Mouse (Mus musculus) mouse embryonic stem cell (cell line): ENCODE data around the gene Zbtb42.

Experiments used
- in situ Hi-C, 2 experiments: fragments of 300-500 bp; cut with MboI; formaldehyde crosslinking; loops; 1 replicate in 1 of 2; 3 replicates in 1 of 2; pipeline ENCODE4 v1.14.3; 2019 to 2020; ENCODE audit warnings: low sequenced_read_pairs in 2 of 2, low pct_unique_long_range_greater_than_20kb in 1 of 2, mixed read lengths in 1 of 2; ENCODE audit not compliant: unreplicated experiment in 1 of 2

Zbtb42 gene

GRCm38 (mm10) chr12:112675245-112676035 is 3.2 kb upstream of the Zbtb42 start:
- in situ Hi-C loops, result no loop called here

GRCm38 (mm10) chr12:112677076-112677475 is 1.6 kb upstream of the Zbtb42 start:
- in situ Hi-C loops, result no loop called here

DNA sequence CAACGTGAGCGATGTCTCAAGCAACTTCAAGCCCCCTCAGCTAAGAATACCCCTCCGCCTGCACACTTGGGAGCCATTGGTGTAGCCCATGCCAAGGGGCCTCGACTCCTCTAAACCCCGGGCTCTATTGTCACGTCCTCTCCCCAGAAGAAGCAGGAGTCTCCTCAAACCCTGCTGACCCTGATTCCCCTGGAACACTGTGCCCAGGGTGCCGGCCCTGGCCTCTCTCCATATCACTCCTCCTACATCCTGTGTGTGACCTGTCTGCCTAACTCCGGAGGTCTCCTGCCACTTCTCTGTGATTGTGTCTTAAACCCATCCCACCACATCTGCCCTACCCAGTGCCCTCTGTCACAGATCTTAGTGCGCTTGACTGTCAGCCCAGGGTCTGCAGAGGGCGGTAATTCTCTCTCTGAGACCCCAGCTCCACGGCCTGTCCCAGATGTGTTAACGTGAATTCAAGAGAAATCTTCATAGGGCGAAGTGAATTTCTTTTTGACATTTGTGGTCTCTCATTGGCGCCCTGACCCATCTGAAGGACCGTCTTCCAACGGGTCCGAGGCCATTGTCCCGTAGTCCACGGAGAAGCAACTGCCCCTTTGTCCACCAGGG is 579 bp upstream of the Zbtb42 start:
- in situ Hi-C loops, result no loop called here

DNA sequence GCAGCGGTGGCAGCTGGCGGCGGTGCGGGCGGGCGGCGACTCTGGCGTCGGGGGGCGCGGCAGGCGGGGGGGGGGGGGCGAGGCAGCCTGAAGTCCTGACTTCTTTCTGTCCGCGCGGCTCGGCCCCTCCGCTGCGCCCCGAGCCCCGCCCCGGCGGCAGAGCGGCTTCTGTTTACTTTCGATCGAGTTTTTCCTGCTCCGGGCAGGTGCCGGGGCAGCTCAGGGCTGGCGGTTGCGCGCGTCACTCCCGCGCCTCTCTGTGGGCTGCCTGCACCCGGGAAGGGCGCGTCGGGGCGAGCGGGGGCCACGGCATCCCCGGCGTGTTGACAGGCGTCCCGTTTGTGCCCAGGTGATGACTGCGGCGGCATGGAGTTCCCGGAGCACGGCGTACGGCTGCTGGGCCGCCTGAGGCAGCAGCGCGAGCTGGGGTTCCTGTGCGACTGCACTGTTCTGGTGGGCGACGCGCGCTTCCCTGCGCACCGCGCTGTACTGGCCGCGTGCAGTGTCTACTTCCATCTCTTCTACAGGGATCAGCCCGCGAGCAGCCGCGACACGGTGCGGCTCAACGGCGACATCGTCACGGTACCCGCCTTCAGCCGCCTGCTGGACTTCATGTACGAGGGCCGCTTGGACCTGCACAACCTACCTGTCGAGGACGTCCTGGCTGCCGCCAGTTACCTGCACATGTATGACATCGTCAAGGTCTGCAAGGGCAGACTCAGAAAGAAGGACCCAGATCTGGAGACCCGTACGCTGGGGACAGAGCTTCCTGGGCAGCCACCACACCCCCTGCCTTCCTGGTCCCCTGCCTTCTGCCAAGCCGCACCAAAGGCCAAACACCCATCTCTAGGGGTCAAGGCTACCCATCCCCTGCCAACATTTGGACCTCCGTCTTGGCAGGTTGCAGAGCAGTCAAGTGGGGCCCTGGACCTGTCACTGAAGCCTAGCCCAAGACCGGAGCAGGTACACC is 684 bp downstream of the Zbtb42 start:
- in situ Hi-C loops, result no loop called here

- in situ Hi-C loops, result no loop called here
Measured at GRCm38 (mm10) chr12:112683351-112683750, 4.7 kb downstream of the Zbtb42 start.

DNA sequence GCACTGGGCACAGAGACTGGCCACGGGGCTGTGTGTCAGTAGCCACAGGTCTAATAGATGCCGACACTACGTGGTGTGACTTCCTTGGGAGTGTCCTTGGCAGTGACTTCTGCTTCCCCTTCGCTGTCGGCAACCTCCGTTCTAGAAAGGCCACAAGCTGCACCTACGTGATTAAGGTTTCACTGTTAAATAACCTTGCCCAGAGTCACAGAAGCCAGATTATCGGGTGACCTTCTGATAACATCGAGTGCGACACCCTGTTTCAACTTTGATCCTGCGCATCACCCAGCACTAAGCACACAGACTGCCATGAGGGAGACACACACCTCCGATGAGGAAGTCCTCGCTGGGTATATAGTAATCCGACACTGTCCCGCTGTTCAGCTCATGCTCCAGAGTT is 9.8 kb downstream of the Zbtb42 start:
- in situ Hi-C loops, result no loop called here

- in situ Hi-C loops, result no loop called here
Measured at GRCm38 (mm10) chr12:112693185-112694126, 14.8 kb downstream of the Zbtb42 start.

DNA sequence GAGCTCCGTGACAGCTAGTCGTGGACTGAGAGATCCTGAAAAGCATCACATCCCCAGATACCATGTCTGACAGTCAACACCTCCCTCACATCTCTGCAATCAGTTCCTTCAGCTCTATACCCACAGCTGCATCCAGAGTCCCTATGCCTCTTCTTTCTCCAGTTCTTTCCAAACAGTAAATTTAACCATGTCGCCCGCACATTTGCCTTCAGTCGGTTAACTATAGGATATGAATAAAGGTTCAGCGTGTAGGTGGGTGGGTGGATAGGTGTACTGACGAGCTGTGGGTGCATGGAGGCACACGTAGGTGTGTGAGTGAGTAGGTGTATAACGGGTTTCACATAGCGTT is 15.5 kb downstream of the Zbtb42 start:
- in situ Hi-C loops, result no loop called here

DNA sequence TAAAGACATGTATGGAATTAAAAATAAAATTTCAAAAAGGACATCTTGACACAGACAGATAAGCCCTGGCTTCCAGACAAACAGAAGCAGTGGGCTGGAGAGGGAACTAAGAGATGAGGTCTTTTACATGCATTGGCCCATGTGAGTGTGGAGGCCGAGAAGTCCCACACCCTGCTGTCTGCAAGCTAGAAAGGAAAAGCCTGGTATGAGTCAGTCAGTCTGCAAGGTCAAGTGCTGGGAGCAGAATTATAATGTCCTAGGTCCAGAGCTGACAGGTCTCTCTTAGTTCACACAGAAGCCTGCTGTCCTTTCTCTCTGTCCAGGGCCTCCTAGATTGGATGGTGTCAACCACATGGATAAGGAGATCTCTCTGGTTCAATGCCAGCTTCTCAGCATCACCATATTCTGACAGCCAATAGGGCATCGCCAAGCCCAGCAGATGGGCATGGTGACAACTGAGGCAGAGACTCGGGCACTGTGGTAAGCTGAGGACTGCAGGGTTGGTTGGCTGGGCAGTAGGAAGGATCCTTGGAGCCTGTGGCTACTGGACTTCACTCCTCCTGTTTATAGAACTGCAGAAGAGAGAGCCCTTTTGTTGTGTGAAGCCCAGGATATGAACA is 18.3 kb downstream of the Zbtb42 start:
- in situ Hi-C loops, result no loop called here

- in situ Hi-C loops, result no loop called here
Measured at GRCm38 (mm10) chr12:112700522-112700921, 21.9 kb downstream of the Zbtb42 start.

DNA sequence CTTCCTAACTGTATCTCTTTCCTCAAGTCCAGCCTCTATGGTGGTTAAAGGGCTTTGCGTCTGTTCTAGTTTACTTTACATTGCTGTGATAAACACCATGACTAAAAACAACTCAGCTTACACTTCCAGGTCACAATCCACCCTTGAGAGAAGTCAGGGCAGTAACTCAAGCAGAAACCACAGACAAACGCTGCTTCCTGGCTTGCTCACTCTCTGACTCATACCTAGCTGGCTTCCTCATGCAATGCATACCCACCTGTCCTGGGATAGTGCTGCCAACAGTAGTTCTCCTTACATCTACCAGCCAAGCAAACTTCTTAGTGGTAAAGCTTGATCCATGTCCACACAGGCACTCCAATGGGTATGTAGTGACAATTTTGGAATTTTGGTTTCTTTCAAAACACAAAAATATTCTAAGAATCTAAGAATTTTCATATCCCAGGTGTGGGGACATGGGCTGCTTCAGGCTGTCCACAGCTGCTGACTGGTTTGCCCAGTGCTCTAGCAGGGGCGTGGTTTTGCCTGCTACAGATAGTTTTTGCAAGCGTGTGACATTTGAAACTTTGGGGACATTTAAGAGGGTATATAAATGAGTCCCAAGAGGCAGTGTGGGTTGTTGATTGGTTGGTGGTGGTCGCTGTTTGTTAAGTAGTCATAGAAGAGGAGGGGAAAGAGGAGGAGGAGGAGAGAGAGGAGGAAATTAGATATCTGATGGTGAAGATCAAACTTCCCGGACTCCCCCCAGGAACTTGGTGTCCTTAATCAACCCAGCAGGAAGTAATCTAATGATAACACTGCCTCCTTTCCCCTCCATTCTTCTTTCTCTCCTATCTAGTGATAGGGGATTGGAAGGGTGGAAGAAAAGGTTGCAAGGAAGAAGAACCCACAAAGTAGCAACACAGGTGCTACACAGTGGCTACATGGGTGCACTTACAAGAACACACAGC is 24.0 kb downstream of the Zbtb42 start:
- in situ Hi-C loops, result no loop called here

GRCm38 (mm10) chr12:112706704-112707572 is 28.3 kb downstream of the Zbtb42 start:
- in situ Hi-C loops, result loop anchor here (5.0 kb wide), 1 partner anchor 50 kb away; no protein-coding TSS in a partner anchor

DNA sequence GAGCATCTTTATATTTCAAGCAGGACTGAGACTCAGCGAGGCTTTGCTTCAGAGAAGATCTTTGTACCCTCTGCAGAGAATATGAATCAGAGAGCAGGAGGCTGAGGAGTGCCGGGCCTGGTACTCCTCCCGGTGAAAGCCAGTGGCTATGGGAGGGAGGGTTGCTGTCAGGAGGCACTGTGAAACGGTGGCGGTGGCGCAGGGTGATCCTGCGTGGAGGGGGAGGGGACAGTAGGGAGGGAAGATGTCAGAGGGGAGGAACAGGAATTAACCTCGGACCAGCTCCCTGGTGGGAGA is 28.9 kb downstream of the Zbtb42 start:
- in situ Hi-C loops, result loop anchor here (5.0 kb wide), 1 partner anchor 50 kb away; no protein-coding TSS in a partner anchor

DNA sequence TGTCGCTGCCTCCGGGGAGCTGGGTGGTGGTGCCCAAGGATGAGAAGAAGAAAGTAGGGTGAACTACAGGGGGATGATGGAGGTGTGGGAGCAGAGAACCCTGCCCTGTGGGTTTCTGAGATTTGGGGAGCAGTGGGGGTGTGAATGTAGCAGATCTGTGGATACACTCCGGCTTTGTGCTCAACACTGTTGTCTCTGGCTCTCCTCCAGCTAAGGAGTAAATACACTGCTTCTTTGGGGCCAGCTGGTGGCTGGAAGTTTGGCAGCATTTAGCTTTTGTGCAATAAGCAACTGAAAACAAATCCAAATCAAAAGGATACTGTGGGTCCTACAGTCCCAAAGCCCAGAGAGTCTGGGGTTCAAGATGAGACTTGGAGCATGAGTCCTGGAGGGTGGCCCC is 35.4 kb downstream of the Zbtb42 start:
- in situ Hi-C loops, result no loop called here

DNA sequence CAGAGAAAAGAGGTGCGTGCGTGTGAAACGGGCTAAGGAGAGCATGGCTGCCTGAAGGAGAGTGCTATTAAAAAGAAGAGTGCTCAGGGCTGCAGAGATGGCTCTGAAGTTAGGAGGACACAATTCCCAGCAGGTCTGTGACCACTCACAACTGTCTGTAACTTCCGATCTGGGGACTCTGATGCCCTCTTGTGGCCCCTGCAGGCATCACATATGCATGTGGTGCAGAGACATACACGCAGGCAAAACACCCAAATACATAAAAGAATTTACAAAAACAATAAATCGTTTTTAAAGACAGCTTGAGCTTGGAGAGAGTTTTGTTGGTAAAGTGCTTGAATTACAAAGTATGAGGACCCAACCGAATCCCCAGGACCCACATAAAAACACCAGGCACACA is 38.5 kb downstream of the Zbtb42 start:
- in situ Hi-C loops, result no loop called here

DNA sequence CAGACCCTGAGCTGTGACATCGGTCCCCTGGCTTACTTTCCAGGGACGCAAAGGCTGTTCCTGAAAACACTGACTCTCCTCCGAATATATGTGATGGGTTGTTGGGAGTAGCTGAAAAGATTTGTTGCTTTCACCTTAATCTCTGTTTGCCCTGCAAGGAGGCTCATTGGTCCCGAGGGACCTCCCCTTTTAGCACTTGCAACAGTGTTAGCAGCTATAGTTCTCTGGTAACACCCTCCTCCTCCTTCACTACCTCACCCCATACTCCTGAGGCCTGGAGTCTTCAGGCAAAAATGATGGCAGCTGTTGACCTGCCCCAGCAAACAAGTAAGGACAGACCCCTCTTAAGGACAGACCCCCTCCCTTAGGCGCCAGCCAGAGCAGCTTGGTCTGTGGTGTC is 40.4 kb downstream of the Zbtb42 start:
- in situ Hi-C loops, result no loop called here
